Mouse (Mus musculus): Measurements from ENCODE around the gene Lag3. TPM values are rescaled to one million over a fixed set of nuclear protein-coding genes. Genes with fewer than 3 reads are reported as not detected.
A peak's percentile ranks its signal among the peaks of the same experiment; 100 is the strongest.

Gene Lag3
- polyA plus RNA-seq, 1 experiment from 2014 or later, result 2.2 TPM

DNA sequence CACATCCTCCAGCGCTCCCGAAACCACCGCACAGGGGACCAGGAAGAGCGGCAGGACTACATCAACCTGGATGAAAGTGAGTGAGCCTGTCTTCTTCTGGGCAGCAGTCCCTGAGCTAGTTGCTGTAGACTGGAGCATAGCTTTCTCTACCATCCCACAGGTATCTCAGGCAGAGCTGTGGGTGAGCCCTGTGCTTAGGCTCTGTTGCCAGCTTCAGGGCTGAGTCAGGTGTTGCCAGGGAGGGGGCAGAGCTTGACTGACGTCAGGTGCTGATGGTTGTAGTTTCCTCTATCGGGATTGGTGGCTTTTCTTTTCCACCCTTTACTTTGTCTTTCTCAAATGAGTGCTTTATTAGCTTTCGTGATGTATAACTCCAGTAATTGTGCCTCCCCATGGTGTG lies 23.2 kb upstream of the Lag3 start:
- WGBS, result 87% methylated on average over 7 of the region's 7 CpGs
- H3K36me3 ChIP-seq, result peaks cover 68% of the 10 kb centered on the region

DNA sequence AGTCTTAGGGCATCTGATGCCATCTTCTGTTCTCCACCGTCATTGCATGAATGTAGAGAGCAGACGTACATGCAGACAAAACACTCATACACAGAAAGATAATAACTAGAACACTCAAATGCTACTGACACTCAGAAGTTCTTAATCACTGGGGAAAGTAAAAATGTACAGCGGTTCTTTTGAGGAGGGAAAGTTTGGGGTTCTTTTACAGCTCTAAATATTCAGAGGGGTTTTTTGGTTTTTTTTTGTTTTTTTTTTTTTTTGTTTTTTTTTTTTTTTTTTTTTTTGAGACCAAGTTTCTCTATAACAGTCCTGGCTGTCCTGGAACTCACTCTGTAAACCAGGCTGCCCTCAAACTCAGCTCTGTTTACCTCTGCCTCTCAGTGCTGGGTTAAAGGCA lies 21.6 kb upstream of the Lag3 start:
- Histone ChIP-seq H3K4me3 (replicated peaks) (peak overlapping the region; percentile 93), H3K27me3 (no peaks in the 10 kb centered on the region), H3K4me2 (peak overlapping the region; percentile 90), H3K9ac (replicated peaks) (no peak overlapping the region), H3K27ac (no peak overlapping the region), H3K9me3 (no peaks in the 10 kb centered on the region), H3K36me3 (peaks cover 54% of the 10 kb centered on the region), H3K4me1 (replicated peaks) (peaks cover 22% of the 10 kb centered on the region)
- no peak for ATAC-seq (ENCODE audit: insufficient number of reproducible peaks, insufficient read depth, low FRiP score, low TSS enrichment, low read depth)
- 88% methylated on average over 3 of the region's 3 CpGs for WGBS

More for the DNA sequence above, 23.2 kb upstream of the Lag3 start:
- Histone ChIP-seq H3K27ac (no peak overlapping the region), H3K9ac (replicated peaks) (0 out of 2 replicates have a peak overlapping the region, but pooled peaks have one; percentile 18), H3K4me2 (no peak overlapping the region), H3K4me1 (replicated peaks) (peaks cover 18% of the 10 kb centered on the region), H3K27me3 (no peaks in the 10 kb centered on the region), H3K9me3 (no peaks in the 10 kb centered on the region), H3K4me3 (replicated peaks) (no peak overlapping the region)
- no peak for ATAC-seq (ENCODE audit: insufficient number of reproducible peaks, insufficient read depth, low FRiP score, low TSS enrichment, low read depth)

DNA sequence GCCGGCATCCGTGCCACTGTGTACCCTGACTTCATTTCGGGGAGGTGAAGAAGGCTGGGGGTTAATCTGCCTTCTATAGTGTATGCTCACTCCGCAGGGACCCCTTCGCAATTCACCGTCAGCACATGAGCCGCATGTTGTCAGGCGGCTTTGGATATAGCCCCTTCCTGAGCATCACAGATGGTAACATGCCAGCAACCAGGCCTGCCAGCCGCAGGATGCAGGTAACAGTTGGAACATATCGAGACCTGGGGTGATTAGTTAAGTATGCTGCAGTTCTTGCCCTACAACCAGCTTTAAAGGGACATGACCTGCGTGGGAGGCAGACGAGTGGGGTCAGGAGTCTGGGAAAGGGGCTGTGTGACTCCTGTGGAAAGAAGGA lies 20.8 kb upstream of the Lag3 start:
- Histone ChIP-seq H3K9ac (replicated peaks) (peak overlapping the region; percentile 97), H3K36me3 (peaks cover 46% of the 10 kb centered on the region), H3K27ac (peak overlapping the region; percentile 97), H3K27me3 (no peaks in the 10 kb centered on the region), H3K9me3 (no peaks in the 10 kb centered on the region), H3K4me3 (replicated peaks) (peak overlapping the region; percentile 93), H3K4me1 (replicated peaks) (peaks cover 22% of the 10 kb centered on the region), H3K4me2 (peak overlapping the region; percentile 90)
- 46% methylated on average over 12 of the region's 12 CpGs for WGBS
- ATAC-seq (ENCODE audit: insufficient number of reproducible peaks, insufficient read depth, low FRiP score, low TSS enrichment, low read depth), result no peak

DNA sequence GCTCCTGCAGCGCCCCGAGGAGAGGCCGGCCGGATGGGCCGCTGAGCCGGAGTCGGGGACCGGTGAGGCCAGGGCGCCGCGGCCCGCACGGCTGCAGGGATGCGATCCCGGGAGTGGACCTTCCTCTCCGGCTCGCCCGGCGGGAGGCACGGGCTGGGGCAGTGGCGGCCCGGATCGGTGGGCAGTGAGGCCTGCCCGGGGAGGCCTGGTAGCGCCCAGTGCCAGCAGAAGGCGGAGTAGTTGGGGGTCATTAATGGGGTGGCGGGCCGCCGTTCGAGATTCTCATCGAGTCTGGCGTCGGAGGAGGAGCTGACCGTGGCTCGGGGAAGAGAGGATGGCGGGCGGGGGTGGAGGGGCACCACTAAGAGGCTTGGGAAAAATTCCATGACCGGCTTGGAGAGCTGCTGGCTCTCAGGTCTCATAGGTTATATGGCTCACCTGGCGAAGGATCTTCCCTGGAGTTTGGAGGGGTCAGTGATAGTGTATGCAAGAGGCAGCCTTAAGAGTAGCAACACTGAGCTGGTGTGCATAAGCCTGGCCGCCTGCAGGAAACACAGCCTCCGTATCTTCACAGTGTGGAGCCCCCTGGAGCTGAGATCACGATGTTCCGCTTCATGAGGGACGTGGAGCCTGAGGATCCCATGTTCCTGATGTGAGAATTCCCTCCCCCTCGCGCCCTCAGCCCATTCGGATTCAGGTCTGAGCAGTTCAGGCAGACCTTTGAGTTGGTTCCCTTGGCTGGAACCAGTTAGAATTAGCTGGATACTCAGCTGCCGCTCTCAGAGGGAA lies 20.2 kb upstream of the Lag3 start:
- 1% methylated on average over 48 of the region's 48 CpGs for WGBS
- Histone ChIP-seq H3K27me3 (no peaks in the 10 kb centered on the region), H3K36me3 (peaks cover 42% of the 10 kb centered on the region)

DNA sequence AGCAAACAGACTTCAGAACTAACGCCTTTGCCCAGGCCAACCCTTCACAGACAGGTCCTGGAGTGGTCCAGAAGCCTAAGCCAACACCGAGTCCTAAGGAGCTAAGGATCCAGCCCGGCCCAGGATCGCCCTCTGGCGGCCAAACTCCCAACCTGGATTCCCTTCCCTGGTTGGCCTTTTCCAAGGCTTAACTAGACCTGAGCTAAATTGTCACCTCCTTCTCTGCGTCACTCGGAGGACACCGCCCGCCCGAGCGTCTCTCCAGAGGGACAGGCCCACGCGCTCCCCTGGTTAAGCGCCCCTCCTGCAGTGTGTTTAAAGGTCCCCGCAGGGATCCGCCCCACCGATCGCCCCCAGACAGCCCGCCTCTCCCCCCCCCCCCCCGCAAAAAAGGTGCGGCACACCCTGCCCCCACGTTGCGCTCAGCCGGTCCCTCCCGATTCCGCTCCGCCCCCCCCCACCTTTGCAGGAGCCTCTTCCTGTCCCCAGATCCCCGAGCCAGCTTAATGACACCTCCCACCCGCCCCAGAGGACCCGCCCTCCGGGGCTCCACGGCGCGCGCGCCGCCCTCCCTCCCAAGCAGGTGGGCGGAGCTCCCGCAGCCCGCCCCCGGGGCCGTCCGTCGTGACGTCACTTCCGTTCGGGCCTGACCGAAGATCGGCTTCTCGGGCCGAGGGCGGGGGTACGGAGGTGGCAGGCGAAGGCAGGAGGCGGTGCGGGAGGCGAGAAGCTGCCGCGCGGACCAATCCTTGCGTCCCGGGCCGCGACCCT lies 19.4 kb upstream of the Lag3 start, which contains the start of gene Mlf2:
Mlf2 (plus strand) TSS at position 633 of the 771 bp plus-strand sequence.
- Histone ChIP-seq H3K9ac (replicated peaks) (peak within 1 kb of the TSS; percentile 97), H3K36me3 (peaks cover 34% of the 10 kb centered on the region), H3K4me2 (peak within 1 kb of the TSS; percentile 90), H3K9me3 (no peaks in the 10 kb centered on the region), H3K27ac (peak within 1 kb of the TSS; percentile 97), H3K4me3 (replicated peaks) (peak within 1 kb of the TSS; percentile 93), H3K4me1 (replicated peaks) (peaks cover 25% of the 10 kb centered on the region), H3K27me3 (no peaks in the 10 kb centered on the region)
- peak; percentile 97 for ATAC-seq (ENCODE audit: insufficient number of reproducible peaks, insufficient read depth, low FRiP score, low TSS enrichment, low read depth)
- WGBS, result 1% methylated on average over 55 of the region's 64 CpGs

More for the DNA sequence above, 20.2 kb upstream of the Lag3 start:
- Histone ChIP-seq H3K27ac (peak overlapping the region; percentile 97), H3K9ac (replicated peaks) (peak overlapping the region; percentile 97), H3K9me3 (no peaks in the 10 kb centered on the region), H3K4me2 (peak overlapping the region; percentile 90), H3K4me3 (replicated peaks) (peak overlapping the region; percentile 93), H3K4me1 (replicated peaks) (peaks cover 22% of the 10 kb centered on the region)
- peak; percentile 52; the same call in 1 of the 2 replicates for ATAC-seq (ENCODE audit: insufficient number of reproducible peaks, insufficient read depth, low FRiP score, low TSS enrichment, low read depth)

DNA sequence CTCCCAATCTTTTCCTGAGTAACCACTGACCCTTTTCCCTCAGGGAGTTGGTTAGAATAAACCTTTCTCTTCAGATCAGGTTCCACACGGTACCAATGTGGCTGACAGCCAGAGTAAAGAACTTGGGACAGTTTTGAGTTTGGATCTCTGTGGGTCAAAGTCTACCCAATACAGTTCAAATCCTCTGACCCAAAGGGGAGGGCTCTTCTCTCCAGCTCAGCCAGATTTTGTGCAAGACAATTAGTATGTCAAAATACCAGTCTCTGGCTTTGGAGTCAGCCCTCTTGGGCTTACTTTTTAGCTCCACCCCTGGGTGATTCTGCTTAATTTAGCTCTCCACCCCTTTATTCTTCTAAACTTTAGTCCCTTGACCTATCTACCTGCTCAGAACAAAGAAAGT lies 18.7 kb upstream of the Lag3 start:
- peak overlapping the region; percentile 93 for H3K4me3 ChIP-seq (replicated peaks)
- ATAC-seq (ENCODE audit: insufficient number of reproducible peaks, insufficient read depth, low FRiP score, low TSS enrichment, low read depth), result no peak
- 48% methylated on average over 1 of the region's 1 CpGs for WGBS

DNA sequence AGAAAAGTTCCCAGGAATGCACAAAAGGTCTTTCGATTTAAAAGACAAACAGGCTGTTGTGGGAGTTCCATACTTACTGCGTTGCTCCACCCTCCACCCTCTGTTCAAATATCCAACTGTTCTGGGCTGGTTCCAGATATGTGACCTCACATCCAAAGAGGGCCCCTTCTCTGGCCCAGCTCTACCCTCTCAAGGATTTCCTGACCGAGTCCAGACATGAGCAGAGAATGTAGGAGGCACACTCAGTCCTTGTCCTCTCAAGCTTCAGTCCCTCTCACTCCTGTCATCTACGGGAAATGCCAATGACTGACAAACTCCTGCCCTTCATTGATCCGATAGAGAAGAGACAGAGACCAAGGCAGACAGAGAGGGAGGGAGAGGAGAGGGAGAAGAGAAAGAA lies 14.4 kb upstream of the Lag3 start:
- Histone ChIP-seq H3K4me1 (replicated peaks) (peaks cover 38% of the 10 kb centered on the region), H3K9me3 (no peaks in the 10 kb centered on the region), H3K27ac (peak overlapping the region; percentile 60), H3K9ac (replicated peaks) (no peak overlapping the region), H3K36me3 (no peaks in the 10 kb centered on the region), H3K4me2 (peak overlapping the region; percentile 37; the same call in 1 of the 2 replicates), H3K27me3 (no peaks in the 10 kb centered on the region), H3K4me3 (replicated peaks) (no peak overlapping the region)
- WGBS, result 57% methylated on average over 5 of the region's 5 CpGs
- ATAC-seq (ENCODE audit: insufficient number of reproducible peaks, insufficient read depth, low FRiP score, low TSS enrichment, low read depth), result no peak

More for the DNA sequence above, 18.7 kb upstream of the Lag3 start:
- Histone ChIP-seq H3K27me3 (no peaks in the 10 kb centered on the region), H3K27ac (peak overlapping the region; percentile 92), H3K4me1 (replicated peaks) (peaks cover 32% of the 10 kb centered on the region), H3K4me2 (peak overlapping the region; percentile 90), H3K36me3 (peaks cover 27% of the 10 kb centered on the region), H3K9me3 (no peaks in the 10 kb centered on the region), H3K9ac (replicated peaks) (no peak overlapping the region)

DNA sequence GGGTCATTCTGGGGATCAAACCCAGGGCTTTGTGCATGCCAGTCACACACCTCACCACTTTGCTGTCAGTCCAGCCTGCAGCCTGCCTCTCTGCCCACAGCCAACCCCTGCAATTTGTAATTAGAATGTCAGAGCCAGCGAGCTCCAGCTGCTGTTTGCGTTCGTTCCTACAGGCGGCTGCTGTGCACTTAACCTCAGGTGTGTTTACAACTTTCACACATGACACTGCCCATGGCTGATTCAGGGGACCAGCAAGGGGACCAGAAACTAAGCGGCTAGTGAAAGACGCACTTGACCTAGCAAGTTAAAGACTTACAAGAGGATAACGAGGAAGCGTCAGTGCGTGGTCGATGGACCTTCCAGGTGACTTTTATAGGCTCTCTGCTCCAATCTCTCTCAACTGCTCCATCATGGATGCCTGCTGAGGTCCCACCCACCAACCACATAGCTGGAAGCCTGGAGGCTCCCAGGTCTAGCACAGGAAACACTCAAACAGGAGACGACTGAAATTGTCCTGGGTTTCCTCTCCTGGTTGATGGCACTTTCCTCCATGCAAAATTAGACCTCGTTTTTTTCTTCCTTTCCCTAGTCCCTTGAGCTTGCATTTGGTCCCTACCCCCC lies 13.8 kb upstream of the Lag3 start:
- peak overlapping the region; percentile 37 for H3K4me2 ChIP-seq
- ATAC-seq (ENCODE audit: insufficient number of reproducible peaks, insufficient read depth, low FRiP score, low TSS enrichment, low read depth), result no peak
- WGBS, result 15% methylated on average over 12 of the region's 12 CpGs
- no peaks in the 10 kb centered on the region for H3K27me3 ChIP-seq
- H3K9me3 ChIP-seq, result no peaks in the 10 kb centered on the region
- H3K4me3 ChIP-seq (replicated peaks), result no peak overlapping the region; the same call in 1 of the 2 replicates
- H3K9ac ChIP-seq (replicated peaks), result no peak overlapping the region
- no peaks in the 10 kb centered on the region for H3K36me3 ChIP-seq
- H3K4me1 ChIP-seq (replicated peaks), result peaks cover 41% of the 10 kb centered on the region
- peak overlapping the region; percentile 60 for H3K27ac ChIP-seq

DNA sequence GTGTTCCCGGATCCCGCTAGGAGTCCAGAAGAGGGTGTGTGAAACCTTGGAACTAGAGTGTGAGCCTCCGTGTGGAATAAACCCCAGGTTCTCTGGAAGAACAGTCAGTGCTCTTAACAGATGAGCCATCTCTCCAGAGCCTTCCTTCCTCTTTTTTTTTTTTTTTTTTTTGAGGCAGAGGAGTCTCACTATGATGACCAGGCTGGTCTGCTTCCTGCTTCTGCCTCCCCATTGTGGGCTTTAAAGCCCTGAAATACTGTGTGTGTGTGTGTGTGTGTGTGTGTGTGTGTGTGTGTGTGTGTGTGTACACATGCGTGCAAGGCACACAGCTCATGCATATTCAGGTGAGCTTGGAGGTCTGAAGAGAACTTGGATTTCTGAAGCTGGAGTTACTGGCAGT lies 10.0 kb upstream of the Lag3 start:
- H3K4me2 ChIP-seq, result no peak overlapping the region
- ATAC-seq (ENCODE audit: insufficient number of reproducible peaks, insufficient read depth, low FRiP score, low TSS enrichment, low read depth), result no peak
- 69% methylated on average over 4 of the region's 4 CpGs for WGBS
- peaks cover 45% of the 10 kb centered on the region for H3K4me1 ChIP-seq (replicated peaks)
- H3K9ac ChIP-seq (replicated peaks), result no peak overlapping the region
- no peak overlapping the region for H3K4me3 ChIP-seq (replicated peaks)
- H3K27me3 ChIP-seq, result no peaks in the 10 kb centered on the region
- peak overlapping the region; percentile 100 for H3K27ac ChIP-seq
- H3K9me3 ChIP-seq, result no peaks in the 10 kb centered on the region
- no peaks in the 10 kb centered on the region for H3K36me3 ChIP-seq

DNA sequence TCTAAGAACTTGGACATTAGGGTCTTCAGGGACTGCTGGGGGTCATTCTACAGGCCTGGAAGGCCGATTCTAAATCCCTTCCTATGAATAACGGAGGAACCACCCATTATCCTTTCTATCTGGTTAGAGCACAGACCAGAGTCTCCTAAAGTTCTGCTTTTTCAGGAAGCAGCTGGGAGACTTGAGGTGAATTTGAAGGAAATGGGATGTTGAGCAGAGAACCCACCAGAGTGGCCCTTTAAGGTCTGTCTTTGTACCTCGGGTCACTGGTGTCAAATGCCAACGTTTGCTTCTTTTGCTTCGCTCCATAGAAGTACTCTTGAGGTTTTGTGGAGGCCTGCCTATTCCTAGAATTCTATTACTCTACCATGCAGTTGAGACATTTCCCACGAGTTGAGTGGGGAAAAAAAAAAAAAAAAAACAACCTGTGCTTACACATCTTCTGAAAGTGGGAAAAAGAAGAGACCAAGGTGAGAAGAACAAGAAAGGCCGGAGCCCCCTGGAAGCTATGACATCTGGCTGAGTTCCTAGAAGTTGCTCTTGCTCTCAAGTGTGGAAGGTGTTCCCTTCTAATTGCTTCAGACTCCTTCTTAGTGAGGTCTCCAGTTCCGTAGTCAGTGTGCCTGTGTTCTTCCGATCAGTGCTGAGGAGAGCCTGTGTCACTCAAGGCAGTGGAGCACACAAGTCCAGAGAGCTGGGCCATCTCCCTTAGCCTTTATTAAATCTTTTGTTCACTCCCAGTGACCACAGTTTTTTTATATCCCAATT lies 9.0 kb upstream of the Lag3 start:
- WGBS, result 28% methylated on average over 9 of the region's 9 CpGs
- H3K36me3 ChIP-seq, result no peaks in the 10 kb centered on the region; the same call in 1 of the 2 replicates
- no peak overlapping the region; the same call in 1 of the 2 replicates for H3K9ac ChIP-seq (replicated peaks)
- ATAC-seq (ENCODE audit: insufficient number of reproducible peaks, insufficient read depth, low FRiP score, low TSS enrichment, low read depth), result no peak
- peak overlapping the region; percentile 98 for H3K4me2 ChIP-seq
- no peaks in the 10 kb centered on the region for H3K27me3 ChIP-seq
- peak overlapping the region; percentile 97 for H3K4me3 ChIP-seq (replicated peaks)
- peak overlapping the region; percentile 100 for H3K27ac ChIP-seq
- no peaks in the 10 kb centered on the region for H3K9me3 ChIP-seq
- peaks cover 47% of the 10 kb centered on the region for H3K4me1 ChIP-seq (replicated peaks)
